Mouse (Mus musculus) embryonic facial prominence, embryonic 10.5 days (tissue): ENCODE data around the gene Tgfbr3. TPM values are rescaled to one million over a fixed set of nuclear protein-coding genes. Genes with fewer than 3 reads are reported as not detected.
A peak's percentile ranks its signal among the peaks of the same experiment; 100 is the strongest.

Experiments
- DNase-seq: peaks from one replicate; pipeline ENCODE4 v3.0.0-alpha.2; 2017; ENCODE audit warnings: low spot score
- H3K27ac ChIP-seq: fragments of 300-500 bp; sonication (generic); replicated peaks from 2 replicates; pipeline ENCODE4 v1.5.1; 2016; ENCODE audit warnings: mild to moderate bottlenecking
- H3K27me3 ChIP-seq: fragments of 300-500 bp; sonication (generic); replicated peaks from 2 replicates; pipeline ENCODE4 v1.6.1; 2016; ENCODE audit warnings: low read depth, mild to moderate bottlenecking; ENCODE audit not compliant: poor library complexity, severe bottlenecking
- H3K36me3 ChIP-seq: fragments of 300-500 bp; sonication (generic); replicated peaks from 2 replicates; pipeline ENCODE4 v1.6.1; 2016; ENCODE audit warnings: mild to moderate bottlenecking, moderate library complexity
- H3K4me1 ChIP-seq: fragments of 300-500 bp; sonication (generic); 2 replicates; pipeline ENCODE4 v1.6.1; 2016
- H3K4me3 ChIP-seq: fragments of 300-500 bp; sonication (generic); 2 replicates; pipeline ENCODE4 v1.5.1; 2016; ENCODE audit warnings: mild to moderate bottlenecking, moderate library complexity
- H3K9me3 ChIP-seq: fragments of 300-500 bp; sonication (generic); 2 replicates; pipeline ENCODE4 v1.6.1; 2016; ENCODE audit warnings: mild to moderate bottlenecking
- WGBS: fragments of 180-500 bp; shearing (Covaris S2); methylation state at CpG from one replicate; pipeline ENCODE4 v1.1.7; 2016; 5-methylcytosine and 5-hydroxymethylcytosine counted together
- polyA plus RNA-seq: library from polyadenylated mRNA; unstranded; fragments of >200 nt; fragmentation: Nextera tagmentation; extraction: Ambion mirVana; gene quantifications from 2 replicates; pipeline ENCODE4 v1.2.1, GENCODE M21; 2016

Tgfbr3 gene
- polyA plus RNA-seq, 1 experiment from 2014 or later: 9.8 TPM

DNA sequence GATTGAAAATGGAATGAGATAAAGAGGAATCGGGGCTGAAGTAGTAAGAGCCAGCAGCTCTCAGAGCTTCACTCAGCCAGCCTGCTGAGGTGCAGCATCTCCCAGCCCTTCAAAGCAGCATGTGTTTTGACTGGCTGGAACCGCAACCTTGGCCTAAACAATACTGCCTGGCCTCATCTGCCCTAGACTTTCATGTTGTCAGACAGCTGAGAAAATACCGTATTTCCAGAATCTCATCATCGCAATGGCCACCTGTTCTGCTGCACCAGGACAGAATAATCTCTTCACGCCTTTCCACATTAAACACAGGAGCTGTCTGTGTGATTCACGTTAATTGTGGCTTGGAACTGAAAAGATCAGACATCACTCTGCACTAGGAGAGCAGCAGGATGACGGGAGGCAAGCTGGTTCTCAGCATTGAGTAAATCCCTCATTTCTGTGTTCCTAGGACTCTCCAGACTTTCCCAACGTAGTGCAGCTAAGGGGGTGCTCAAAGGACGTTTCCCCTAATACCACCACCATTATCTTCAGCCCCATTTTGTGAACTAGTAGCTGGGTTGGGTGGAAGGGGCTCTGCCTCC, 145.1 kb downstream of the Tgfbr3 start:
- DNase-seq: no peak
- no peaks in the 10 kb centered on the region for H3K27me3 ChIP-seq

GRCm38 (mm10) chr5:107143406-107143805, 146.0 kb downstream of the Tgfbr3 start:
- Histone ChIP-seq H3K36me3 (peaks cover 8% of the 10 kb centered on the region; the same call in 1 of the 2 replicates), H3K4me3 (no peak overlapping the region), H3K27me3 (no peaks in the 10 kb centered on the region), H3K4me1 (peaks cover 32% of the 10 kb centered on the region), H3K27ac (no peak overlapping the region), H3K9me3 (no peaks in the 10 kb centered on the region)
- WGBS: 81% methylated on average over 5 of the region's 5 CpGs
- DNase-seq: no peak

More for the DNA sequence above, 145.1 kb downstream of the Tgfbr3 start:
- Histone ChIP-seq H3K9me3 (no peaks in the 10 kb centered on the region), H3K36me3 (0 out of 2 replicates have a peak, but pooled peaks cover 4% of the 10 kb centered on the region), H3K27ac (no peak overlapping the region), H3K4me3 (no peak overlapping the region), H3K4me1 (peaks cover 29% of the 10 kb centered on the region)
- 58% methylated on average over 9 of the region's 9 CpGs for WGBS

- no peaks in the 10 kb centered on the region for H3K9me3 ChIP-seq
- H3K36me3 ChIP-seq: peaks cover 11% of the 10 kb centered on the region; the same call in 1 of the 2 replicates
- no peaks in the 10 kb centered on the region for H3K27me3 ChIP-seq
- no peak overlapping the region for H3K4me3 ChIP-seq
- peaks cover 26% of the 10 kb centered on the region for H3K4me1 ChIP-seq
- WGBS: 90% methylated on average over 5 of the region's 5 CpGs
- H3K27ac ChIP-seq: no peak overlapping the region
- no peak for DNase-seq
Measured at GRCm38 (mm10) chr5:107142791-107143190, 146.6 kb downstream of the Tgfbr3 start.

- Histone ChIP-seq H3K27me3 (no peaks in the 10 kb centered on the region), H3K4me3 (no peak overlapping the region), H3K36me3 (peaks cover 24% of the 10 kb centered on the region), H3K4me1 (peaks cover 23% of the 10 kb centered on the region), H3K9me3 (no peaks in the 10 kb centered on the region), H3K27ac (no peak overlapping the region)
- DNase-seq: no peak
- WGBS: 87% methylated on average over 5 of the region's 5 CpGs
Measured at GRCm38 (mm10) chr5:107141375-107141774, 148.1 kb downstream of the Tgfbr3 start.

- no peak overlapping the region for H3K27ac ChIP-seq
- peaks cover 17% of the 10 kb centered on the region for H3K4me1 ChIP-seq
- WGBS: 70% methylated on average over 11 of the region's 11 CpGs
- H3K4me3 ChIP-seq: no peak overlapping the region
- DNase-seq: no peak
- no peaks in the 10 kb centered on the region for H3K27me3 ChIP-seq
- no peaks in the 10 kb centered on the region for H3K9me3 ChIP-seq
- H3K36me3 ChIP-seq: peaks cover 24% of the 10 kb centered on the region
Measured at GRCm38 (mm10) chr5:107139800-107140651, 149.4 kb downstream of the Tgfbr3 start.

- no peak overlapping the region for H3K4me3 ChIP-seq
- DNase-seq: no peak
- 93% methylated on average over 2 of the region's 2 CpGs for WGBS
- peaks cover 19% of the 10 kb centered on the region for H3K4me1 ChIP-seq
- no peaks in the 10 kb centered on the region for H3K27me3 ChIP-seq
- peaks cover 34% of the 10 kb centered on the region for H3K36me3 ChIP-seq
- no peak overlapping the region for H3K27ac ChIP-seq
- no peaks in the 10 kb centered on the region for H3K9me3 ChIP-seq
Measured at GRCm38 (mm10) chr5:107133336-107133735, 156.1 kb downstream of the Tgfbr3 start.

GRCm38 (mm10) chr5:107132231-107132630, 157.2 kb downstream of the Tgfbr3 start:
- H3K27me3 ChIP-seq: no peaks in the 10 kb centered on the region
- no peak for DNase-seq
- H3K4me3 ChIP-seq: no peak overlapping the region
- H3K27ac ChIP-seq: no peak overlapping the region
- peaks cover 26% of the 10 kb centered on the region for H3K36me3 ChIP-seq
- 74% methylated on average over 8 of the region's 8 CpGs for WGBS
- no peaks in the 10 kb centered on the region for H3K9me3 ChIP-seq
- peaks cover 19% of the 10 kb centered on the region for H3K4me1 ChIP-seq

DNA sequence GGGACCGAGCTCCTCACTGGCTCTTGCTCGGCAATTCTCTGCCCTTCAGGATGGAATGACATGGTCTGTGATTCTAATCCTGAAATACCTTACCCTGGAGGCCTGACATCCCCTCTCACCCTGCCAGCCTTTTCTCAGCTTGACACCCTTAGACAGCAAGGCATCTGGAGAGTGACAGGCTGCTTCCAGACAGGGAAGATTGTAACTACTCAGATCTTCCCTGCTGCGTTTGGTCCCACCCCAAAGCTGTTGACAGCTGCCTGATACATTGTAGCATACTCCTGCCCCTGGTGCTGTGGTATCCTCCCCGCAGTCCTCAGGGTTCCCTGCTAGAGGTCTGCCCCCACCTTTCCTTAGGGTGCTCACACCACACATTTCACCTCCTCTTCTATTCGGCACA, 160.1 kb downstream of the Tgfbr3 start:
- H3K9me3 ChIP-seq: no peaks in the 10 kb centered on the region
- no peak overlapping the region; the same call in 1 of the 2 replicates for H3K27ac ChIP-seq
- no peaks in the 10 kb centered on the region for H3K27me3 ChIP-seq
- no peak overlapping the region for H3K4me3 ChIP-seq
- H3K4me1 ChIP-seq: peaks cover 36% of the 10 kb centered on the region
- 52% methylated on average over 5 of the region's 5 CpGs for WGBS
- H3K36me3 ChIP-seq: peaks cover 15% of the 10 kb centered on the region; the same call in 1 of the 2 replicates
- DNase-seq: no peak

GRCm38 (mm10) chr5:107126561-107126960, 162.9 kb downstream of the Tgfbr3 start:
- H3K27ac ChIP-seq: no peak overlapping the region
- DNase-seq: no peak
- 81% methylated on average over 7 of the region's 7 CpGs for WGBS
- H3K4me1 ChIP-seq: peaks cover 55% of the 10 kb centered on the region
- peaks cover 9% of the 10 kb centered on the region; the same call in 1 of the 2 replicates for H3K36me3 ChIP-seq
- no peaks in the 10 kb centered on the region for H3K9me3 ChIP-seq
- H3K27me3 ChIP-seq: no peaks in the 10 kb centered on the region
- H3K4me3 ChIP-seq: no peak overlapping the region

- DNase-seq: no peak
- Histone ChIP-seq H3K27ac (peak overlapping the region; percentile 59), H3K27me3 (no peaks in the 10 kb centered on the region), H3K36me3 (peaks cover 3% of the 10 kb centered on the region; the same call in 1 of the 2 replicates), H3K4me3 (no peak overlapping the region), H3K9me3 (no peaks in the 10 kb centered on the region), H3K4me1 (peaks cover 62% of the 10 kb centered on the region)
- WGBS: 65% methylated on average over 6 of the region's 6 CpGs
Measured at GRCm38 (mm10) chr5:107125131-107125530, 164.3 kb downstream of the Tgfbr3 start.

GRCm38 (mm10) chr5:107124531-107124930, 164.9 kb downstream of the Tgfbr3 start:
- no peaks in the 10 kb centered on the region for H3K36me3 ChIP-seq
- H3K27ac ChIP-seq: no peak overlapping the region; the same call in 1 of the 2 replicates
- WGBS: 84% methylated on average over 7 of the region's 7 CpGs
- DNase-seq: no peak
- no peaks in the 10 kb centered on the region for H3K27me3 ChIP-seq
- H3K4me1 ChIP-seq: peaks cover 62% of the 10 kb centered on the region
- no peak overlapping the region for H3K4me3 ChIP-seq
- H3K9me3 ChIP-seq: no peaks in the 10 kb centered on the region

DNA sequence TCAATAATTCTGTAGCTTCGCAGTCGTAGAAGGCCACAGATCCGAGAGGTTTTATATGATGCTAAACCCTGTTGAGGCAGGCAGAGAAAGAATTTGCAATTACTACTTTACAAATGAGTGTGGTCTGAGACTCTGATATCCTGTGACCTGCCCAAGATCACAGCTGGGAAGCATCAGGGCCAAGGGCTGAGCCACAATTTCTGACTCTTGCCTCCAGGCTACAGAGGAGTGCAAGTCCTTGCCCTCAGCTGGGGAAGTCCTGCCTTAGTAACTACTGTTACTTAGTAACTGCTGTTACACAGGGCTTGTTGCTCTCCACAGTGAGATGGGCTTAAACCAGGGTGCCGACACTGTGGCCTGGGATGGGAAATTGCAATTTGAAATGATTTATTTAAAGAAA, 166.8 kb downstream of the Tgfbr3 start:
- no peak overlapping the region for H3K27ac ChIP-seq
- no peaks in the 10 kb centered on the region for H3K9me3 ChIP-seq
- H3K36me3 ChIP-seq: 0 out of 2 replicates have a peak, but pooled peaks cover under 1% of the 10 kb centered on the region
- 68% methylated on average over 4 of the region's 4 CpGs for WGBS
- no peak overlapping the region for H3K4me3 ChIP-seq
- H3K4me1 ChIP-seq: peaks cover 52% of the 10 kb centered on the region
- no peaks in the 10 kb centered on the region for H3K27me3 ChIP-seq
- peak; percentile 56 for DNase-seq
